Mouse (Mus musculus): ENCODE data around the gene Nr1i3. TPM values are rescaled to one million over a fixed set of nuclear protein-coding genes. Genes with fewer than 3 reads are reported as not detected.

Gene Nr1i3
- polyA plus RNA-seq (2015; fragmentation: Nextera tagmentation; extraction: Ambion mirVana): 0.04 and 0.23 TPM in 2 replicates

DNA sequence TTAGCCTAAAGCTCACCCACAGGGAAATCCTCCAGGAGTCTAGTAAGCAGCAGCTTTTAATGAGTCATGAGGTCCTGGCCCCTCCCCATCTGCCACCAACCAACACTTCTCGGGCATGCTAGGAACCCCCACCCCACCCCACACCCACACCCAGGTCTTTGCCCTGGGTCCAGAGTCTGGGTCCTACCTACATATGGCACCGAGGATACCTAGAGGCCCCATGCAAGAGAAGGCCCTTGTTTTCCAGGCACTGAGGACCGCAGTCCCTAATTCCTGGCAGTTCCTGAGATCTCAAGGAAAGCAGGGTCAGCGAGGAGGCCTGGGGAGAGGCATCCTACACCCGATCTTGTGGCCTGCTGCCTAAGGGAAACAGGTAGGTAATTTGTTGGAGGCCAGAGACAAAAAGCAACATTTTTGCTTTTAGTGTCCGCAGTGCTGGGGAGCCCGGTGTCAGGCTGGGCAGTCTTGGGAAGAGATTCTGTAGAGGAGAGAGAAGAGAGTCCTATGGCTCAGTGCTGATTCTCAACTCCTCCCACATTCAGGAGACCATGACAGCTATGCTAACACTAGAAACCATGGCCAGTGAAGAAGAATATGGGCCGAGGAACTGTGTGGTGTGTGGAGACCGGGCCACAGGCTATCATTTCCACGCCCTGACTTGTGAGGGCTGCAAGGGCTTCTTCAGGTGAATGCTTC, at the start of gene Nr1i3:
TSS of gene Nr1i3 (plus strand) at position 170 of the 696 bp plus-strand sequence.

DNA sequence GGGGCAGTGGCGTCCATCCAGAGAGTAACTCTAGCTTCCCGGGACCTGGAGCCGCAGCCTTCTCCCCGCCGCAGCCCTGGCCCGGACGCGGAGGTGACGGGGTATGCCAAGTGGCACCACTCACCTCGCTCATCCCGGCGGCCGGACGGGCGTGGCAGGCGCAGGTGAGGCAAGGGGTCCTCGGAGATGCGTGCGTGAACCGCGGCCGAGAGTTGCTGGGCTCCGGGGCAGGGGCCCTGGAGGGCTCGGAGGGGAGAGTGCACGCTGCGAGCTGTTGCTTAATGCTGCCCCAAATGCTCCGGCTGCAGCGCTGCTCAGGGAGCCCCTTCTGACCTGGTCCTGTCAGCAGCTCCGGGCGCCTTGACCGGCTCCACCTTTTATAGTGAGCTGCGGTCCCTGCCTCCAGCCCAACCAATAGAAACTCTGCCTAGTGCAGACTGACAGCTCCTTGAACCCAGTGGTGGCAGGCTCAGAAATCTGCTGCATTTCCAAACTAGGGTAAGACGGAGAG, 17.8 kb upstream of the Nr1i3 start, which contains the start of gene Pcp4l1:
TSS of gene Pcp4l1 (minus strand) at position 382 of the 511 bp plus-strand sequence.

DNA sequence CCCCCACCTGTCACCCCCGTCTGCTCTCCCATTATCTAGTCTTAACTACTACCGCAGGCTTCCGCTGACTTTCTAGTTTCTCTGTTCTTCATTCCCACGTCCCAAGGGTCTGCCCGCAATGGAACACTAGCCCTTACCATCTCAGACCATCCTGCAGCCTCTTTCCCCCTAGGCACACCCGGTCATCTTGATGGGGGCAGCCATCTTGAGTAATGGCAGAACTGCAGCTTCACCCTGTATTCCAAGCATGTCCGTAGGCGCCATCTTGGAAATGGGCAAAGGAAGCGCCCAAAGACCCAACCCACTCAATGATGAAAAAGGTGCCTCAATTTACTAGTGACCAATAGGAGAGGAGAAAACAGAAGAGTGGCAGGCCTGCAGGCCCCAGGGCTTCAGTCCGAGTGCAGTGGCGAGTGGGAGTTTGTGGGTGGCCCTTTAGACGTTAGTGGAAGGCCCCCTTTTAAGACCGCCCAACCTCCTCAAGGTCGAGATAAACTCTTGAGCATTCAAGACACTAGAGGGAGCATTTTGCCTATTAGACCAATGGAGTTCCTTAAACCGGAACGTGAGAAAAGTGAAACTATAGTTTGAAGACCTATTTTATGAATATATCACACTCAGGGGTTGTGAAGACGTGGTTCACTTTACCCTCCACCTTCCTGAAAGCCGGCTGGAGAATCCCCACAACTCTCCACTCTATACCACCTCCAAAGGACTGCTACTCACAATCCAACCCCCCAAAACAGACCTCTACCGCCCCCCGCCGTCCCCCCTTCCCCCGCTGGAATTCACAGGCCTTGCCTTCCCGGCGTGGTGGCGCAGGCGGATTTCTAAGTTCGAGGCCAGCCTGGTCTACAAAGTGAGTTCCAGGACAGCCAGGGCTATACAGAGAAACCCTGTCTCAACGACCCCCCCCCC, 8.7 kb downstream of the Nr1i3 start, which contains the start of gene Tomm40l:
TSS of gene Tomm40l (minus strand) at position 277 of the 918 bp plus-strand sequence.

DNA sequence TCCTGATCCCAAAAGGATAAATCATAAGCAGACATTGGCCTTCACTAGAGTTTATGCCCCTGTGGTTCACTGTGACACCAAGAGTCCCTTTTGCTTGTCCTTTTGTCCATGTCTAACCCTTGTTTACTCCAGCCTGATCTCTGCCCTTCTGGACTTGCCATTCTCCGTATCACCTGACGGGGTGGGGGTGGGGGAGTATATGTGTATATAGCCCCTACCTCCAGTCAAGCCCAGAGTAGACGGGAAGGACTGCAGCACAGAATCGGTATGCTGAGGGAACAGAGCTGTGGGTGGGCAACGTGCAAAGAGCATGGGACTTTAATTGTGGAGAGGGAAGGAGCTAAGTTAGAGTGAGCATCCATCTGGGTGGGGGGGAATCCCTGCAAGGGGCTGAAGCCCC, 11.1 kb downstream of the Nr1i3 start, which contains the start of gene Apoa2:
TSS of gene Apoa2 (plus strand) at position 198 of the 400 bp plus-strand sequence.

DNA sequence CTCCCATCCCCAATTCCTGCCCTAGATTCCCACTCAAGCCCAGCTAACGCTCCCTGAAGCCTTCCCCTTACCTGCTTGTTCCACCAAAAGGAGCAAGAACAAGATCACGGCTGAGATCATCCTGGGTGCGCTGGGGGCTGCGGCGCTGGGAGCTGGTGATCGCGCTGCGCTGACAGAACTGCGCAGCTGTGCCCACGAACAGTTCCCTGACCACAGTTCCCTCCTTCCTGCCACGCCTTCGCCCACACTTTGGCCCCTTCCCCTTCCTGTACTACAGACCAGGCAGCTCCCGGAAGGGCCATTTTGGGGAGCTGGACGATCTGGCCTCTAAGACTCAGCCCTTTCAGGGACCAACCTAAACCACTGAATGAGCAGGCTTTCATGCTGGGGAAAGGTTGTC, 20.4 kb downstream of the Nr1i3 start, which contains the start of gene Fcer1g:
TSS of gene Fcer1g (minus strand) at position 240 of the 400 bp plus-strand sequence.

DNA sequence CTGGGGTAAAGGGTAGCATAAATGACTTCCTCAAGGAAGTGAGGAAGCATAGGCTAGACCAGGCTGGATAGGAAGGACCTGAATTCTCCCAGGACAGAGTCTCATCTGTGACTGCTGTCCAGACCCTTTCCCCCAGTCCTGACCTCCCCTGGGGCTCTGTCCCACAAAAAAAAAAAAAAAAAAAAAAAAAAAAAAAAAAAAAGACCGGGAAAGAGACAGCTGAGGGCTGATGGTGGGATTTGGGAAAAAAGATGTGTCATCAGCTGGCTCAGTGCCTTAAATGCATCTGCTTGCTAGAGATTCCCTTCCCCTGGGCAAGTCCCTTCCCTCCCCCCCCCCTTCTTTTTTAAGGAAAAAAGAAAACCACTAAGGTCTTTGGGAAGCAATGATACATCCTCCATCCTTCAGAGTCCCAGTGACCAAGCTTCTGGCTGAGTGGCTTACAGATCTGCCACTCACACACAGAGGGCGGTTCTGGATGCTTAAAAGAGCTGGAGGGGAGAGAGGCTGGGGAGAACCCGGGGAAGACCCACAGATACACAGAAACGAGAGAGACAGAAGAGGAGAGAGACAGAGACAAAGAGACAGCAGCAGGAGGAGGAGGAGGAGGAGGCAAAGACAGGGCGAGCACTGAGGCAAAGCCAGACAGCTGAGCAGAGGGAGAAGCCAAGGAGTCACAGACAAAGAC, 36.3 kb downstream of the Nr1i3 start, which contains the start of gene Adamts4:
TSS of gene Adamts4 (plus strand) at position 509 of the 688 bp plus-strand sequence.

DNA sequence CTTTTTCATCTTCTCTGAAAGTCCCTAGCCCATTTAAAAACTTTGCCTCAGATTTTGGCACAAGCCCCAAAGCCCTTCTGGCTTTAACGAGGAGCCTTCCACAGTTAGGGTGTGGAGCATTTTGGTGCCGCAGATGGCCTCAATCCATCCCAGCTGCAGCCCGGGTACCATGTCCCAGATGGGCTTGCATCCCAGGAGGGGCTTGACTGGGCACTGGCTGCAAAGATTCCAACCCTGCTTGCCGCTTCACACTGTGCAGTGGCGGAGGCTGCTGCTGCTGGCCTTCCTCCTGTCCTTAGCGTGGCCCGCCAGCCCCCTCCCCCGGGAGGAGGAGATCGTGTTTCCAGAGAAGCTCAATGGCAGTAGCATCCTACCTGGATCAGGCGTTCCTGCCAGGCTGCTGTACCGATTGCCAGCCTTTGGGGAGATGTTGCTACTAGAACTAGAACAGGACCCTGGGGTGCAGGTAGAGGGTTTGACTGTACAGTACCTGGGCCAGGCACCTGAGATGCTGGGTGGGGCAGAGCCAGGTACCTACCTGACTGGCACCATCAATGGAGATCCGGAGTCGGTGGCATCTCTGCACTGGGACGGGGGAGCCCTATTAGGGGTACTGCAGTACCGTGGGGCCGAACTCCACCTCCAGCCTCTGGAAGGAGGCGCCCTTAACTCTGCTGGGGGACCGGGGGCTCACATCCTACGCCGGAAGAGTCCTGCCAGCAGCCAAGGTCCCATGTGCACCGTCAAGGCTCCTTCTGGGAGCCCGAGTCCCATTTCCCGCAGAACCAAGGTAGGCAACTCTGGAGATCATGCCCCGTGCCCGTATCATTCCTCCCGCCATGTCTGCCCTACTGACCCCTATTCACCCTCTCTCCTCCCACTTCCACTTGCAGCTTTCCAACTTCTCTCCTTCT, 37.2 kb downstream of the Nr1i3 start, which contains the start of gene Ndufs2:
TSS of gene Ndufs2 (minus strand) at position 709 of the 914 bp plus-strand sequence.

DNA sequence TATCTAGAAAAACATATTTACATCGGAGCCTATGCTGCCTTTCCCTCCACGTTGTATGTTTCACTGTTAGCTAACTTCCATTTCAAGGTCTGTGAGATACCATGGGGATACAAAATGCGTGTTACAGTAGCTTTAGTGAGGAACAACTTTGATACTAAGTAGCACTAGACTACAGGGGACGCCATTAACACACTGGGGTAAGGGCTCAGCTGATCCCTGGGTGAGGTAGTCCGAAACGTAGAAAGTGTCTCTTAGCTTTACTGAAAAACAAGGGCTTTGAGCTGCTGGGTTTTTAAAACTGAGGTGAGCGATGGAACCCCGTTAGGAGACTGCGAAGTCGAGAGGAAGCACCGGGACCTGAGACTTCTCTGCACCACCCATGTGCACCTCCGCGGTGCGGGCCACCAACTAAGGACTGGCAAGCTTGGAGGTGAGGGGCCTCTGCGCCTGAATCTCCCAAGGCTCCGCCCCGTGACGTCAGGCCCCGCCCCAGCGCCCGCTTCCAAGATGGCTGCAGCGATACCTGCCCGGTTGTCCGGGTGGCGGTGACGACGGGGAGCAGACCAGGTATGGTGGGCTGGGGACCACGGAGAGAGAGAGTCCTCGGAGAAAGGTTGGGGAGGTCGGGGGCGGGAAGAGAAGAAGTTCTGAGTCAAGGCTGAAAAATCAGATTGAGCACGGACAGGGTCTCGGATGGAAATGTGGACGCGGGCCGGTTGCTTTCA, 56.2 kb downstream of the Nr1i3 start, which contains the start of gene B4galt3:
TSS of gene B4galt3 (plus strand) at position 481 of the 725 bp plus-strand sequence.

Other genes starting within 250 kb of the Nr1i3 start
- 8.8 and 14.5 TPM in 2 replicates for gene Fcgr2b, start 237.4 kb upstream of the Nr1i3 start, polyA plus RNA-seq (2015; fragmentation: Nextera tagmentation; extraction: Ambion mirVana)
- gene Fcgr4, start 195.1 kb upstream of the Nr1i3 start, polyA plus RNA-seq (2015; fragmentation: Nextera tagmentation; extraction: Ambion mirVana): 10.4 and 13.2 TPM in 2 replicates
- gene Fcgr3, start 149.0 kb upstream of the Nr1i3 start, polyA plus RNA-seq (2015; fragmentation: Nextera tagmentation; extraction: Ambion mirVana): 54.2 and 78.2 TPM in 2 replicates
- gene Cfap126, start 100.1 kb upstream of the Nr1i3 start, polyA plus RNA-seq (2015; fragmentation: Nextera tagmentation; extraction: Ambion mirVana): 1.5 and 2.0 TPM in 2 replicates
- gene Sdhc, start 63.4 kb upstream of the Nr1i3 start, polyA plus RNA-seq (2015; fragmentation: Nextera tagmentation; extraction: Ambion mirVana): 133 and 137 TPM in 2 replicates
- gene Mpz, start 63.3 kb upstream of the Nr1i3 start, polyA plus RNA-seq (2015; fragmentation: Nextera tagmentation; extraction: Ambion mirVana): 0.06 TPM in 1 of 2 replicates, not detected in the other
- 4.2 and 6.1 TPM in 2 replicates for gene Pcp4l1, start 17.7 kb upstream of the Nr1i3 start, polyA plus RNA-seq (2015; fragmentation: Nextera tagmentation; extraction: Ambion mirVana)
- 13.0 and 14.5 TPM in 2 replicates for gene Tomm40l, start 8.5 kb downstream of the Nr1i3 start, polyA plus RNA-seq (2015; fragmentation: Nextera tagmentation; extraction: Ambion mirVana)
- 5.4 and 10.5 TPM in 2 replicates for gene Apoa2, start 11.1 kb downstream of the Nr1i3 start, polyA plus RNA-seq (2015; fragmentation: Nextera tagmentation; extraction: Ambion mirVana)
- gene Fcer1g, start 20.4 kb downstream of the Nr1i3 start, polyA plus RNA-seq (2015; fragmentation: Nextera tagmentation; extraction: Ambion mirVana): 259 and 395 TPM in 2 replicates
- 2.1 and 3.0 TPM in 2 replicates for gene Adamts4, start 36.5 kb downstream of the Nr1i3 start, polyA plus RNA-seq (2015; fragmentation: Nextera tagmentation; extraction: Ambion mirVana)
- 120 and 129 TPM in 2 replicates for gene Ndufs2, start 37.4 kb downstream of the Nr1i3 start, polyA plus RNA-seq (2015; fragmentation: Nextera tagmentation; extraction: Ambion mirVana)
- 39.0 and 44.1 TPM in 2 replicates for gene B4galt3, start 56.4 kb downstream of the Nr1i3 start, polyA plus RNA-seq (2015; fragmentation: Nextera tagmentation; extraction: Ambion mirVana)
- 146 and 167 TPM in 2 replicates for gene Ppox, start 67.2 kb downstream of the Nr1i3 start, polyA plus RNA-seq (2015; fragmentation: Nextera tagmentation; extraction: Ambion mirVana)
- gene Usp21, start 74.0 kb downstream of the Nr1i3 start, polyA plus RNA-seq (2015; fragmentation: Nextera tagmentation; extraction: Ambion mirVana): 34.0 and 36.2 TPM in 2 replicates
- gene Ufc1, start 81.1 kb downstream of the Nr1i3 start, polyA plus RNA-seq (2015; fragmentation: Nextera tagmentation; extraction: Ambion mirVana): 62.2 and 65.2 TPM in 2 replicates
- gene Dedd, start 115.2 kb downstream of the Nr1i3 start, polyA plus RNA-seq (2015; fragmentation: Nextera tagmentation; extraction: Ambion mirVana): 21.7 and 22.4 TPM in 2 replicates
- 17.3 and 21.0 TPM in 2 replicates for gene Nit1, start 131.7 kb downstream of the Nr1i3 start, polyA plus RNA-seq (2015; fragmentation: Nextera tagmentation; extraction: Ambion mirVana)
- 63.8 and 71.4 TPM in 2 replicates for gene Pfdn2, start 131.7 kb downstream of the Nr1i3 start, polyA plus RNA-seq (2015; fragmentation: Nextera tagmentation; extraction: Ambion mirVana)
- 0.49 and 0.56 TPM in 2 replicates for gene Klhdc9, start 146.8 kb downstream of the Nr1i3 start, polyA plus RNA-seq (2015; fragmentation: Nextera tagmentation; extraction: Ambion mirVana)
- 0.30 and 0.41 TPM in 2 replicates for gene Nectin4, start 156.1 kb downstream of the Nr1i3 start, polyA plus RNA-seq (2015; fragmentation: Nextera tagmentation; extraction: Ambion mirVana)
- gene Arhgap30, start 175.0 kb downstream of the Nr1i3 start, polyA plus RNA-seq (2015; fragmentation: Nextera tagmentation; extraction: Ambion mirVana): 14.1 and 20.7 TPM in 2 replicates
- gene Usf1, start 197.3 kb downstream of the Nr1i3 start, polyA plus RNA-seq (2015; fragmentation: Nextera tagmentation; extraction: Ambion mirVana): 36.7 and 42.8 TPM in 2 replicates
- 2.8 and 4.4 TPM in 2 replicates for gene Tstd1, start 204.9 kb downstream of the Nr1i3 start, polyA plus RNA-seq (2015; fragmentation: Nextera tagmentation; extraction: Ambion mirVana)
- 24.5 and 31.5 TPM in 2 replicates for gene F11r, start 223.6 kb downstream of the Nr1i3 start, polyA plus RNA-seq (2015; fragmentation: Nextera tagmentation; extraction: Ambion mirVana)

Measured in spleen, postnatal 0 days (tissue).